Mouse (Mus musculus) CH12.LX (cell line): ENCODE data around the gene 2410015M20Rik. TPM values are rescaled to one million over a fixed set of nuclear protein-coding genes. Genes with fewer than 3 reads are reported as not detected.

Experiments
- DNase-seq: peaks from one replicate; pipeline ENCODE4 v3.0.0-alpha.2; 2013; ENCODE audit errors: extremely low read depth
- H3K27ac ChIP-seq: 2 replicates; pipeline ENCODE4 v1.5.1; 2012; ENCODE audit warnings: low read depth, mild to moderate bottlenecking, control low read depth, moderate library complexity; ENCODE audit not compliant: insufficient read depth
- H3K27me3 ChIP-seq: replicated peaks from 2 replicates; pipeline ENCODE3; 2012; ENCODE audit warnings: inconsistent platforms
- H3K36me3 ChIP-seq, 2 experiments: replicated peaks in 1 of 2; 2 replicates each; pipeline versions ENCODE3 to v1.6.1; 2012; ENCODE audit warnings: inconsistent platforms in 1 of 2, low read length in 1 of 2, mild to moderate bottlenecking in 1 of 2, mixed read lengths in 1 of 2, moderate library complexity in 1 of 2; ENCODE audit not compliant: control insufficient read depth in 1 of 2, insufficient read depth in 1 of 2
- H3K4me1 ChIP-seq, 2 experiments: 2 replicates each; pipeline ENCODE4 v1.6.1; 2012; ENCODE audit warnings: inconsistent platforms in 1 of 2, moderate library complexity in 1 of 2; ENCODE audit not compliant: insufficient read depth in 2 of 2, control insufficient read depth in 1 of 2
- H3K4me2 ChIP-seq: 2 replicates; pipeline ENCODE4 v1.6.1; 2012; ENCODE audit warnings: low read depth, mild to moderate bottlenecking, control low read depth; ENCODE audit not compliant: poor library complexity, insufficient read depth, severe bottlenecking
- H3K4me3 ChIP-seq, 3 experiments: fragments of 150-350 bp in 1 of 3; sonication (generic) in 1 of 3; replicated peaks in 1 of 3; 2 replicates each; pipeline versions ENCODE3 to v1.5.1; 2011 to 2012; ENCODE audit warnings: low read depth in 2 of 3, low read length in 2 of 3, mild to moderate bottlenecking in 2 of 3, moderate library complexity in 2 of 3, control low read depth in 1 of 3, improper control_type of control experiment in 1 of 3, inconsistent platforms in 1 of 3, mixed read lengths in 1 of 3; ENCODE audit not compliant: poor library complexity in 1 of 3
- H3K79me2 ChIP-seq: replicated peaks from 2 replicates; pipeline ENCODE4 v1.6.1; 2012; ENCODE audit warnings: mild to moderate bottlenecking, moderate library complexity; ENCODE audit not compliant: control insufficient read depth, poor library complexity, insufficient read depth, severe bottlenecking; ENCODE audit errors: extremely low read depth
- H3K9ac ChIP-seq: 2 replicates; pipeline ENCODE4 v1.6.1; 2012; ENCODE audit warnings: low read depth, mild to moderate bottlenecking, control low read depth, moderate library complexity; ENCODE audit not compliant: insufficient read depth
- H3K9me3 ChIP-seq: replicated peaks from 2 replicates; pipeline ENCODE3; 2012; ENCODE audit warnings: low read length, inconsistent platforms, mixed read lengths
- CHD2 ChIP-seq: IDR thresholded peaks from 2 replicates; pipeline ENCODE4 v1.6.1; 2011; ENCODE audit warnings: low read length, improper control_type of control experiment
- CTCF ChIP-seq, 2 experiments: IDR thresholded peaks in 1 of 2; conservative IDR thresholded peaks in 1 of 2; 2 replicates each; pipeline ENCODE4 v1.5.1; 2011 to 2012; ENCODE audit warnings: low read depth in 2 of 2, low read length in 2 of 2, improper control_type of control experiment in 1 of 2, inconsistent platforms in 1 of 2, mild to moderate bottlenecking in 1 of 2, moderate library complexity in 1 of 2
- E2F4 ChIP-seq: IDR thresholded peaks from 2 replicates; pipeline ENCODE4 v1.6.1; 2011; ENCODE audit warnings: low read depth, low read length, improper control_type of control experiment; ENCODE audit not compliant: insufficient replicate concordance
- ELF1 ChIP-seq: IDR thresholded peaks from 2 replicates; pipeline ENCODE4 v1.6.1; 2014; ENCODE audit warnings: low read depth, mild to moderate bottlenecking, inconsistent platforms, low read length, improper control_type of control experiment
- ETS1 ChIP-seq: conservative IDR thresholded peaks from 2 replicates; pipeline ENCODE4 v1.6.1; 2012; ENCODE audit warnings: low read depth, mild to moderate bottlenecking, inconsistent platforms, low read length, improper control_type of control experiment, moderate library complexity
- GABPA ChIP-seq: IDR thresholded peaks from 2 replicates; pipeline ENCODE4 v1.6.1; 2012; ENCODE audit warnings: low read depth, low read length, improper control_type of control experiment, inconsistent platforms; ENCODE audit not compliant: insufficient replicate concordance
- IRF4 ChIP-seq: IDR thresholded peaks from 2 replicates; pipeline ENCODE4 v1.6.1; 2014; ENCODE audit warnings: low read depth, mild to moderate bottlenecking, inconsistent platforms, low read length, improper control_type of control experiment
- JUND ChIP-seq: conservative IDR thresholded peaks from 2 replicates; pipeline ENCODE4 v1.6.1; 2011; ENCODE audit warnings: low read depth, low read length, improper control_type of control experiment
- MAFK ChIP-seq: IDR thresholded peaks from 2 replicates; pipeline ENCODE4 v1.6.1; 2011; ENCODE audit warnings: low read length, improper control_type of control experiment; ENCODE audit not compliant: insufficient replicate concordance
- MAX ChIP-seq: IDR thresholded peaks from 2 replicates; pipeline ENCODE4 v1.6.1; 2011; ENCODE audit warnings: low read length, improper control_type of control experiment
- MAZ ChIP-seq: IDR thresholded peaks from 2 replicates; pipeline ENCODE4 v1.6.1; 2012; ENCODE audit warnings: low read depth, mild to moderate bottlenecking, inconsistent platforms, low read length, improper control_type of control experiment, moderate library complexity
- MYC ChIP-seq: IDR thresholded peaks from 2 replicates; pipeline ENCODE4 v1.6.1; 2011; ENCODE audit warnings: low read depth, mild to moderate bottlenecking, improper control_type of control experiment, low read length
- NRF1 ChIP-seq: IDR thresholded peaks from 2 replicates; pipeline ENCODE4 v1.6.1; 2014; ENCODE audit warnings: low read depth, mild to moderate bottlenecking, inconsistent platforms, low read length, improper control_type of control experiment, moderate library complexity
- POLR2A ChIP-seq: IDR thresholded peaks from 2 replicates; pipeline ENCODE4 v1.6.1; 2011; ENCODE audit warnings: low read depth, mild to moderate bottlenecking, improper control_type of control experiment, low read length
- RAD21 ChIP-seq: IDR thresholded peaks from 2 replicates; pipeline ENCODE4 v1.6.1; 2011; ENCODE audit warnings: low read depth, mild to moderate bottlenecking, low read length, improper control_type of control experiment, moderate library complexity
- RCOR1 ChIP-seq: conservative IDR thresholded peaks from 2 replicates; pipeline ENCODE4 v1.6.1; 2012; ENCODE audit warnings: low read depth, mild to moderate bottlenecking, inconsistent platforms, low read length, improper control_type of control experiment
- SIN3A ChIP-seq: IDR thresholded peaks from 2 replicates; pipeline ENCODE4 v1.6.1; 2012; ENCODE audit warnings: low read length, improper control_type of control experiment, inconsistent platforms
- SMC3 ChIP-seq: IDR thresholded peaks from 2 replicates; pipeline ENCODE4 v1.6.1; 2011; ENCODE audit warnings: low read depth, low read length, improper control_type of control experiment
- USF1 ChIP-seq: IDR thresholded peaks from 2 replicates; pipeline ENCODE4 v1.6.1; 2014; ENCODE audit warnings: low read depth, mild to moderate bottlenecking, inconsistent platforms, low read length, improper control_type of control experiment
- USF2 ChIP-seq: conservative IDR thresholded peaks from 2 replicates; pipeline ENCODE4 v1.6.1; 2011; ENCODE audit warnings: low read depth, low read length, improper control_type of control experiment
- ZMIZ1 ChIP-seq: IDR thresholded peaks from 2 replicates; pipeline ENCODE4 v1.6.1; 2012; ENCODE audit warnings: low read depth, mild to moderate bottlenecking, inconsistent platforms, low read length, improper control_type of control experiment
- ZNF384 ChIP-seq: IDR thresholded peaks from 2 replicates; pipeline ENCODE4 v1.6.1; 2012; ENCODE audit warnings: low read depth, low read length, improper control_type of control experiment, inconsistent platforms
- dilution Hi-C: fragments of 300-500 bp; cut with MboI; formaldehyde crosslinking; loops from 2 replicates; pipeline ENCODE4 v1.14.3; 2020; ENCODE audit warnings: low sequenced_read_pairs; ENCODE audit not compliant: extremely low pct_unique_long_range_greater_than_20kb, extremely low pct_ligation_motif_present
- in situ Hi-C: fragments of 300-500 bp; cut with MboI; formaldehyde crosslinking; loops from 3 replicates; pipeline ENCODE4 v1.14.3; 2019; ENCODE audit warnings: low sequenced_read_pairs, low pct_ligation_motif_present, low pct_unique_long_range_greater_than_20kb, mixed read lengths
- polyA plus RNA-seq: library from polyadenylated mRNA; unstranded; fragments of >175 nt; gene quantifications from 2 replicates; pipeline ENCODE4 v1.2.1, GENCODE M21; 2012; ENCODE audit warnings: low read depth; ENCODE audit not compliant: insufficient read length
- total RNA-seq, 2 experiments: library from RNA; depleted of rRNA; stranded (reverse); fragments of 300-350 nt in 1 of 2; fragments of >200 nt in 1 of 2; gene quantifications; 2 replicates each; pipeline ENCODE4 v1.2.3; 2012 to 2014

2410015M20Rik gene
- total and polyA plus RNA-seq, 3 experiments, result 154 to 272 (median 202) TPM

- H3K27ac ChIP-seq, result no peak overlapping the region
- H3K27me3 ChIP-seq, result no peaks in the 10 kb centered on the region
- dilution Hi-C loops, result no loop called here
- no peak for DNase-seq
- no peak overlapping the region for H3K9ac ChIP-seq
- TF ChIP-seq ZMIZ1 (0 out of 2 replicates have a peak, but pooled peaks have one; percentile 6), POLR2A (0 out of 2 replicates have a peak, but pooled peaks have one; percentile 33), CHD2 (no peak), ELF1 (no peak), MAZ (no peak), IRF4 (no peak), MAX (no peak), GABPA (no peak), JUND (no peak)
- in situ Hi-C loops, result no loop called here
- peaks cover 35% of the 10 kb centered on the region for H3K79me2 ChIP-seq
- no peak overlapping the region for H3K4me2 ChIP-seq
- no peak overlapping the region for H3K4me3 ChIP-seq
- peaks cover 70 to 72% of the 10 kb centered on the region in 2 experiments for H3K36me3 ChIP-seq
- H3K9me3 ChIP-seq, result no peaks in the 10 kb centered on the region
- peaks cover 21 to 44% of the 10 kb centered on the region in 2 experiments for H3K4me1 ChIP-seq
These were observed 6.2 kb upstream of the 2410015M20Rik start for GRCm38 (mm10) chr17:56615792-56616191.

DNA sequence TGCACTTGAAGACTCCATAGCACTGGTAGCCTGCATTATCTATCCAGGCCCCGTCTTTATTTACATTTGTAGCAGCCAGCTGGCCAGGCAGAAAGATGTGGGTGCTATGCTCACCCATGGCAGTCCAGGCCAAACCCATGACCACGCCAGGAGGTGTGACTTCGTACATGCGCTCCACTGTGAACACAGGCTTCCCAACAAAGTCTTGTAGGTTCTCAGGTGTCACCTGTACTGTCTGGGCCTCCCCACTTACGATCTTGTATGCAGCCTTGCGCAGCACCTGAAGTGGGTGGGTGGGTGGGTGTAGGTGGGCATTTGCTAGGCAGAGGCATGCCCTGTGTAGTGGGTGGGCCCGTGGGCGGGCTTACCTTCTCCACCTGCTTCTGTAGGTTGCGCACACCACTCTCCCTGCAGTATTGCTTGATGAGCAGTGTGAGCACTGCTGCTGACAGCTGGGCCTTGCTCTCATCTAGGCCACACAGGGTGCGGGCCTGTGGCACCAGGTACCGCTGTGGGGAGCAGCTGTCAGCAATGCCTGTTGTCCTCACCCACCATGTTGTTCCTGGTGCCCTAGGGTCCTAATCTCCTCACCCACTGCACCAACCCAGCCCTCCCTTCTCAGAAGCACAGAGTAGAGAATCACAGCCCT lies 5.7 kb upstream of the 2410015M20Rik start:
- dilution Hi-C loops (no loop called here), in situ Hi-C loops (no loop called here)
- Histone ChIP-seq H3K9ac (no peak overlapping the region), H3K36me3 (peaks cover 65 to 67% of the 10 kb centered on the region in 2 experiments), H3K79me2 (peaks cover 37% of the 10 kb centered on the region), H3K4me3 (peak overlapping the region in 2 of 3 experiments; percentile 82 to 84), H3K27ac (no peak overlapping the region), H3K4me2 (peak overlapping the region; percentile 62), H3K27me3 (no peaks in the 10 kb centered on the region), H3K4me1 (peaks cover 21 to 49% of the 10 kb centered on the region in 2 experiments), H3K9me3 (no peaks in the 10 kb centered on the region)
- TF ChIP-seq CHD2, result peak; percentile 21; the same call in 1 of the 2 replicates
- peak; percentile 28; the same call in 1 of the 2 replicates for TF ChIP-seq ZMIZ1
- TF ChIP-seq RAD21, result no peak
- TF ChIP-seq NRF1, result no peak
- no peak for DNase-seq

- peaks cover 38% of the 10 kb centered on the region for H3K79me2 ChIP-seq
- in situ Hi-C loops (no loop called here), dilution Hi-C loops (no loop called here)
- peak overlapping the region; percentile 70 to 84 (median 82) for H3K4me3 ChIP-seq
- H3K27ac ChIP-seq, result peak overlapping the region; percentile 85; the same call in 1 of the 2 replicates
- peak overlapping the region; percentile 71 for H3K9ac ChIP-seq
- H3K36me3 ChIP-seq, result peaks cover 58 to 60% of the 10 kb centered on the region in 2 experiments
- no peaks in the 10 kb centered on the region for H3K9me3 ChIP-seq
- peak overlapping the region; percentile 62 for H3K4me2 ChIP-seq
- peaks cover 21 to 51% of the 10 kb centered on the region in 2 experiments for H3K4me1 ChIP-seq
- H3K27me3 ChIP-seq, result no peaks in the 10 kb centered on the region
- DNase-seq, result no peak
- no peak for TF ChIP-seq MAFK
- peak in 1 of 2 experiments; percentile 5; a peak in 1 of 4 replicates for TF ChIP-seq CTCF (conservative IDR thresholded peaks at IDR 0.05 in 1 of 2, IDR thresholded peaks at IDR 0.05 in 1 of 2; ENCODE audit: low read depth in 2 of 2, low read length in 2 of 2)
- 0 out of 2 replicates have a peak, but pooled peaks have one; percentile 58 for TF ChIP-seq CHD2
- TF ChIP-seq SIN3A, result no peak; the same call in 1 of the 2 replicates
- no peak for TF ChIP-seq ZNF384
- TF ChIP-seq ETS1, result no peak
- TF ChIP-seq POLR2A, result peak; percentile 52
- no peak for TF ChIP-seq IRF4
- TF ChIP-seq RAD21, result no peak
- TF ChIP-seq MAX, result no peak
- TF ChIP-seq E2F4, result no peak
- no peak for TF ChIP-seq USF2
- TF ChIP-seq MYC, result no peak
- TF ChIP-seq GABPA, result no peak
- TF ChIP-seq SMC3, result no peak
- TF ChIP-seq USF1, result no peak
- no peak for TF ChIP-seq RCOR1
These were observed 5.0 kb upstream of the 2410015M20Rik start for GRCm38 (mm10) chr17:56614391-56615135.
